Mouse (Mus musculus) forebrain, embryonic 12.5 days (tissue): ENCODE measurements around the gene Prss53. TPM values are rescaled to one million over a fixed set of nuclear protein-coding genes. Genes with fewer than 3 reads are reported as not detected.
"Not testable (repeated sequence)": the region's sequence is repeated elsewhere in the genome, so short reads cannot be mapped to it uniquely, and the experiment has no call there.

ENCODE experiments used
- ATAC-seq: fragments of 200-750 bp; cut with Nextera tagmentation; 2 replicates; pipeline ENCODE4 v1.8.0; 2017; ENCODE audit warnings: moderate TSS enrichment; ENCODE audit not compliant: low FRiP score
- H3K27ac ChIP-seq: fragments of 300-500 bp; sonication (generic); 2 replicates; pipeline ENCODE4 v1.5.1; 2016; ENCODE audit warnings: mild to moderate bottlenecking
- H3K27me3 ChIP-seq: fragments of 300-500 bp; sonication (generic); 2 replicates; pipeline ENCODE4 v1.6.1; 2016; ENCODE audit warnings: mild to moderate bottlenecking
- H3K36me3 ChIP-seq: fragments of 300-500 bp; sonication (generic); replicated peaks from 2 replicates; pipeline ENCODE4 v1.6.1; 2016; ENCODE audit warnings: mild to moderate bottlenecking
- H3K4me1 ChIP-seq: fragments of 300-500 bp; sonication (generic); 2 replicates; pipeline ENCODE4 v1.6.1; 2016
- H3K4me2 ChIP-seq: fragments of 300-500 bp; sonication (generic); 2 replicates; pipeline ENCODE4 v1.6.1; 2016; ENCODE audit warnings: mild to moderate bottlenecking, moderate library complexity
- H3K4me3 ChIP-seq: fragments of 300-500 bp; sonication (generic); replicated peaks from 2 replicates; pipeline ENCODE4 v1.5.1; 2016; ENCODE audit warnings: mild to moderate bottlenecking
- H3K9ac ChIP-seq: fragments of 300-500 bp; sonication (generic); 2 replicates; pipeline ENCODE4 v1.6.1; 2016; ENCODE audit warnings: mild to moderate bottlenecking
- H3K9me3 ChIP-seq: fragments of 300-500 bp; sonication (generic); 2 replicates; pipeline ENCODE4 v1.6.1; 2016
- WGBS: fragments of 180-500 bp; shearing (Covaris S2); methylation state at CpG from one replicate; pipeline ENCODE4 v1.1.7; 2016; 5-methylcytosine and 5-hydroxymethylcytosine counted together
- polyA plus RNA-seq: library from polyadenylated mRNA; unstranded; fragments of >200 nt; fragmentation: Nextera tagmentation; extraction: Ambion mirVana; gene quantifications from 2 replicates; pipeline ENCODE4 v1.2.1, GENCODE M21; 2016

The Prss53 gene
- polyA plus RNA-seq, 1 experiment from 2014 or later: 0.49 TPM

DNA sequence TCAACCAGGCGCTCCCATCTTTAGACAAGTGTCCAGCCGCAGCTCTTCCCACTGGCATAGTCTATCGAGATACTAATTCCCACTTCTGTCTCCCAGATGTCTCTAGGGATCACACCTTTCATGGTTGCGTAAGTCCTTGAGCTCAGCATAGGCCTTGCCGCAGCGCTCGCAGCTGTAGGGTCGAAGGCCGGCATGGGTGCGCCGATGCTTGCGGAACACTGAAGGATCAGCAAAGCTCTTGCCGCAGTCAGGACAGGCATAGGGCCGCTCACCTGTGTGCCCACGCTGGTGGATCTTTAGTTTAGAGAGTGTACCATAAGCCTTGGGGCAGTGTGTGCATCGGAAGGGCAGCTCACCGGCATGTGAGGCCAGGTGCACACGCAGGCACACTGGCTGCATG lies 23.1 kb downstream of the Prss53 start:
- no peaks in the 10 kb centered on the region for H3K9me3 ChIP-seq
- no peak overlapping the region for H3K27ac ChIP-seq
- H3K27me3 ChIP-seq: no peaks in the 10 kb centered on the region
- no peak for ATAC-seq
- peaks cover 65% of the 10 kb centered on the region for H3K36me3 ChIP-seq
- no peak overlapping the region for H3K4me2 ChIP-seq
- WGBS: 98% methylated on average over 18 of the region's 18 CpGs
- no peak overlapping the region for H3K4me3 ChIP-seq
- no peak overlapping the region for H3K9ac ChIP-seq
- no peaks in the 10 kb centered on the region for H3K4me1 ChIP-seq

DNA sequence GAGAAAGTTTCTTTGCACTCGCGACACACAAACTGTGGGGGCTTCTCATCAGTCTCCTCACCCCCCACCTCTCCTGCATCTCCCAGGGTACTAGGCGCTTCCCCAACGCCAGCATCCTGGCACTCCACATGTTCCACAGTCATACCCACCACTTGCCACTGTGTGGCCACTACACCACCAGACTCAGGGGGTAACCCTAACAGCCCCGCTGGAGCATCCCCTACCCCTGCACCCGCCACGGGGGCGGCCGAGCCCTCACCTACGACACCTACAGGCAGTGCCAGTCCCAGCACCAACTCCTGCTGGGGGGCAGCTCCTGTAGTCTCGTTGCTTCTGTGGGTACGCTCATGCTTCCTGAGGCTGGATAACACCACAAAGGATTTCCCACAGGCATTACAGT lies 24.3 kb downstream of the Prss53 start:
- Histone ChIP-seq H3K9ac (no peak overlapping the region), H3K27ac (no peak overlapping the region), H3K4me3 (no peak overlapping the region), H3K9me3 (no peaks in the 10 kb centered on the region), H3K4me2 (no peak overlapping the region), H3K36me3 (peaks cover 57% of the 10 kb centered on the region), H3K27me3 (no peaks in the 10 kb centered on the region), H3K4me1 (no peaks in the 10 kb centered on the region)
- ATAC-seq: no peak
- WGBS: 97% methylated on average over 12 of the region's 12 CpGs

DNA sequence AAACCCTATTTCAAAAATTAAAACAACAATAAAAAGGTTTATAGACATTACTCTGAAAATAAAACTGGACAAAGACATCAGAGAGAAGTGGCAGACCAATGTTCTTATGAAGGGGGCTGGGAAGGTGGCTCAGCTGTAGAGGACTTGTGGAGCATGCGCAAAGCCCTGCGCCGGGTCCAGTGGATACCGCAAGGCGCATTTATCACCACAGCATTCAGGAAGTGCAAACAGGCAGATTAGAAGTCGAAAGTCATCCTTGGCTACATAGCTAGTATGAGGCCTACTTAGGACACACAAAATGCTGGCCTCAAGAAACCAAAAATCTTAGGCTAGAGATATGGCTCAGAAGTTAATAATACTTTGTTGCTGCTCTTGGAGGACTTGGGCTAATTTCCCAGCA lies 32.5 kb downstream of the Prss53 start:
- no peak overlapping the region for H3K27ac ChIP-seq
- no peak for ATAC-seq
- no peak overlapping the region for H3K9ac ChIP-seq
- 91% methylated on average over 6 of the region's 6 CpGs for WGBS
- H3K4me2 ChIP-seq: no peak overlapping the region
- no peaks in the 10 kb centered on the region; the same call in none of the 2 replicates for H3K36me3 ChIP-seq
- no peaks in the 10 kb centered on the region for H3K9me3 ChIP-seq
- no peaks in the 10 kb centered on the region for H3K4me1 ChIP-seq
- no peak overlapping the region for H3K4me3 ChIP-seq
- H3K27me3 ChIP-seq: no peaks in the 10 kb centered on the region

DNA sequence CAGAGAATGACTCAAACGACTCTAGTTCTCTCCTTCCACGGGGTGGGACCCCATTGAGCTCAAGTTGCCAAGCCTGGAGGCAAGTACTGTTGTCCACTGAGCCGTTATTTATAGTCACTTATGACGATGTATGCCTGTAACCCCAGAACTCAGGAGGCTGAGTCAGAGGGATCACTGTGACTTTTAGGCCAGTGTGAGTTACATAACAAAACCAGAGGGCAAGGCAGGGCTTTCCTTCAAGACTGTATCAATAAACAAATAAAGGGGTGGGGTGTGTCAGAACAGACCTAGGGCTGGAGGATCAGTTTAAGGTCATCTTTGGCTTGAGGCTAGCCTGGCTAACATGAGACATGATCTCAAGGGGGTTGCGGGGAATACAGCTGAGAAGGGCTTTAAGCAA lies 39.9 kb downstream of the Prss53 start:
- H3K4me2 ChIP-seq: no peak overlapping the region
- no peaks in the 10 kb centered on the region for H3K4me1 ChIP-seq
- no peak for ATAC-seq
- H3K27me3 ChIP-seq: no peaks in the 10 kb centered on the region
- H3K9ac ChIP-seq: no peak overlapping the region
- H3K9me3 ChIP-seq: no peaks in the 10 kb centered on the region
- WGBS: 75% methylated on average over 5 of the region's 5 CpGs
- no peak overlapping the region for H3K4me3 ChIP-seq
- no peak overlapping the region for H3K27ac ChIP-seq
- H3K36me3 ChIP-seq: 0 out of 2 replicates have a peak, but pooled peaks cover 5% of the 10 kb centered on the region

DNA sequence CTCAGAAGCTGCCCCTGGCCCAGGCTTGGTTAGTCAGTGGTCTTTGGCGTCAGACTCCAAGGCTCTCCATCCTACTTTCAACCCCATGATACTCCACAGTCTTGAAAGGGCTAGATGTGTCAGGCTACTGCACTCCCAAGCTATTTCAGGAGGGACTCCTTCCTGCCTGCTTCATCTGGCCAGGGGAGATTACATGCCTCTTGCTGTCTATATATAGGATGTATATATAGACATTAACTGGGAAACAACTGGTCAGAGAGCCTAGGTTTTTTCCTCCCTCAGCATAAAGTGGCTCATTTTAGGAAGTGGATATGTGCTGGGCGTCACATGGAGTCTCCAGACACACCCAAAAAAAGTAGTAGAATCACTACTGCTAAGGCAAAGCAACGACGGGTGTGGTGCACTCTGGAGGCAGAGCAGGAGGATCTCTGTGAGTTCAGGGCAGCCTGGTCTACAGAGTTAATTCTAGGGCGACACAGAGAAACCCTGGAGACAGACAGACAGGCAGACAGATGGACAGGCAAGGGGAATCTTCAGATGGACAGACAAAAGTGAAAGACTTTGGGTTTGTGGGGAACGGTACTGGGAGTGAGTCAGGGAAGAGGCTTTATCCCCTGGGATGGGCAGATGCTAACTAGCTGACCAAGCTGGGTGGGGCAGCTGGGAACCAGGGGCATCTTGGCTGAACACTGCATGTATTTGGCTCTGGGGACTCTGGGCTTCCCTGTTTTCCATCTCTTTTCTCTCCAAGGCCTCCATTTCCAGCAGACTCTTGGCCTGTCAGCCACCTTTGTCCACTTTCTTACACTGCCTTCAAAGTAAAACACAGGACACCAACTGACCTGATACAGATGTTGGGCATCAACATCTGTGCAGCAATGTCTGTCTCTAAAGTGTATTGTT lies 40.5 kb downstream of the Prss53 start:
- H3K4me1 ChIP-seq: no peaks in the 10 kb centered on the region
- H3K4me3 ChIP-seq: no peak overlapping the region
- no peaks in the 10 kb centered on the region for H3K9me3 ChIP-seq
- no peak overlapping the region for H3K9ac ChIP-seq
- no peak overlapping the region for H3K4me2 ChIP-seq
- ATAC-seq: no peak
- no peaks in the 10 kb centered on the region for H3K27me3 ChIP-seq
- H3K27ac ChIP-seq: no peak overlapping the region
- 0 out of 2 replicates have a peak, but pooled peaks cover 5% of the 10 kb centered on the region for H3K36me3 ChIP-seq
- 71% methylated on average over 6 of the region's 6 CpGs for WGBS

DNA sequence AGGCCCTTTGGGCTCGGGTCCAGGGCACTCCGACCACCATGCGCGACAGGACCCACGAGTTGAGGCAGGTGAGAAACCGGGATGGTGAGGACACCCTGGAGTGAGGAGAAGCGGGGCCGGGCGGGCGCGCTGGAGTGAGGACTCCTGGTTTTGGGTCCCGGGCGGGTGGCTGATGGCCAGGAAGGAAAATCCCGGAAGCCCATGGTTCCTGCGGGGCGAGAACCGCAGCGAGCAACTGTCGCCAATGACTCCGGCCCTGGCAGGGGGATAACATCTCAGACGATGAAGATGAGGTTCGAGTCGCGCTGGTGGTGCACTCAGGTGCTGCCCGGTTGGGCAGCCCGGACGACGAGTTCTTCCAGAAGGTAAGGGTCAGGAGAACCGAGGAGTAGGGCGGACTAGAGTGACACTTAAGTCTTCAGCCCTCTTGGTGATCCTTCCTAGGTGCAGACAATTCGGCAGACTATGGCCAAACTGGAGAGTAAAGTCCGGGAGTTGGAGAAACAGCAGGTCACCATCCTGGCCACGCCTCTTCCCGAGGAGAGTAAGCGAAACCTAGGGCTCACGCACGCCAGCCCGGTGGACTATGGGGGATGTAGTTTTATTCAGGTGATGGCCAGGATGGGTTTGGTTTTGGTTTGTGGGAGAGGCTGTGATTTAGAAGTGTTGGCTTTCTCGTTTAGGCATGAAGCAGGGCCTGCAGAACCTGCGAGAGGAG lies 48.6 kb downstream of the Prss53 start:
- Histone ChIP-seq H3K9ac (peak overlapping the region; percentile 63), H3K4me2 (peak overlapping the region; percentile 99), H3K4me1 (peaks cover 11% of the 10 kb centered on the region), H3K4me3 (peak overlapping the region; percentile 61), H3K27me3 (0 out of 2 replicates have a peak, but pooled peaks cover 5% of the 10 kb centered on the region), H3K9me3 (no peaks in the 10 kb centered on the region), H3K36me3 (0 out of 2 replicates have a peak, but pooled peaks cover 4% of the 10 kb centered on the region), H3K27ac (peak overlapping the region; percentile 91)
- under 1% methylated on average over 40 of the region's 40 CpGs for WGBS
- ATAC-seq: peak; percentile 69

DNA sequence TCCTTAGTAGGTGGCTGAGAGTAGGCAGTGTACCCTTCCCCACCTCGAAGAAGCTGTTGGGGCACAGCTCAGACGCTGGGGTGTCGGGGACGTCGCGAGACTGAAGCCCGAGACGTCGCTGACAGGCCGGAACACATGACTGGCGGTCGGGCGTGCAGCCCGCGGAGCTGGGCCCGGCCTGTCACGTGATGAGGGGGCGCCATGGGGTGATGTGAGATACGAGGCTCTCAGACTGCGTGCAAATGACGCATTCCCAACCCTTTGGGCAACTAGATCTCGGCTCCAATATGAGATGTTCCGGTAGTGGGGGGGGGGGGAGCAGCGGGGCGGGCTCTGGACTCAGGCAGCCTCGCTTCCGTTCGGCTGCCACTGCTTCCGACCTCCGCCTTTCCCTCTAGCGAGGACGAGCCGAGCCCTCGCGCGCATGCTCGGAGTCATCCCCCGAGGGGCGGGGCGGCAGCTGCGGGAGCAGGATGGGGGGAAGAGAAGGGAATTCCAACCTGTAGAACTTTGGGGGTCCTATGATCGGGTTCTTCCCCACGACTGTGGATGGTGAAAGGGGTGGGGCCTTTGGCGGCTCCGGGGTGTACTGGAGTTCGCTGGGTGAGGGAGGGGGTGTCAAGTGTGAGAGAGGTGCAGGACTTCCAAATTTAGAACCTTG lies 49.3 kb downstream of the Prss53 start:
- WGBS: under 1% methylated on average over 45 of the region's 46 CpGs
- Histone ChIP-seq H3K36me3 (no peaks in the 10 kb centered on the region), H3K9ac (peak overlapping the region; percentile 63), H3K27ac (peak overlapping the region; percentile 91), H3K9me3 (no peaks in the 10 kb centered on the region), H3K4me1 (peaks cover 11% of the 10 kb centered on the region), H3K4me3 (peak overlapping the region; percentile 61), H3K27me3 (0 out of 2 replicates have a peak, but pooled peaks cover 5% of the 10 kb centered on the region), H3K4me2 (peak overlapping the region; percentile 99)
- peak; percentile 95 for ATAC-seq

DNA sequence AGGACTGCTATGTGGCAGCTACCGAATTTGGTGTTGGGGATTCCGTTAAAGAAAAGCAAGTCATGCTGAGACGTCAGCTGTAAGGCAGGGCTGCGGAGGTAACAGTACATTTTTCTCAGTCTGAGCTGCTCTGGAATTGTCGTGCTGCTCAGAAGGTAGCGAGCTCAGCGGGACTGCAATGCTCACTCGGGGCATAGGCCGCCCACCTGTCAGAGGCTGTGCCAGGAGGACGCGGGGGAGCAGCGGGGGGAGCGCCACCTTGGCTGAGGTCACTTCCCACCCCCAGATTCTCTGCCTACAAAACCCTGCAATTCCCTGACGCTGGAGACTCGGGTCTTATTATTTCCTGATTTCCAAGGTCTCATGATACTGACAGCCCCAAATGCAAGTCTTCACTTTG lies 49.9 kb downstream of the Prss53 start:
- peaks cover 11% of the 10 kb centered on the region for H3K4me1 ChIP-seq
- 3% methylated on average over 15 of the region's 15 CpGs for WGBS
- H3K4me3 ChIP-seq: peak overlapping the region; percentile 61
- H3K4me2 ChIP-seq: peak overlapping the region; percentile 99
- H3K36me3 ChIP-seq: no peaks in the 10 kb centered on the region
- no peaks in the 10 kb centered on the region for H3K9me3 ChIP-seq
- ATAC-seq: peak; percentile 13; the same call in 1 of the 2 replicates
- peak overlapping the region; percentile 63 for H3K9ac ChIP-seq
- H3K27ac ChIP-seq: peak overlapping the region; percentile 91
- 0 out of 2 replicates have a peak, but pooled peaks cover 5% of the 10 kb centered on the region for H3K27me3 ChIP-seq

DNA sequence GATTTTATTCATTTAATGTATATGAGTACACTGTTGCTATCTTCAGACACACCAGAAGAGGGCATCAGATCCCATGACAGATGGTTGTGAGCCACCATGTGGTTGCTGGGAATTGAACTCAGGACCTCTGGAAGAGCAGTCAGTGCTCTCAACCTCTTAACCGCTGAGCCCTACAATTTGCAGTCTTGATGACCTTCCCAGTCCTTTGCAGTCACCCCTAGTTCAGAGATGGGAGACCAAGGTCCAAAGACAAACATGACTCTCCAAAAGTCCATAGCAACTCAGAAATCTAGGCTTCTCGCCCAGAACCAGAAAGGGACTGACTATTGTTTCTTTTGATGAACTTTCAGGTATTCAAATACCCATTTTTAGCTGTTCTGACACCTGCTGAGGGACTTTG lies 50.7 kb downstream of the Prss53 start:
- not testable (repeated sequence) for H3K4me2 ChIP-seq, H3K27me3 ChIP-seq, H3K9me3 ChIP-seq, H3K36me3 ChIP-seq, H3K9ac ChIP-seq, H3K4me3 ChIP-seq, ATAC-seq, H3K27ac ChIP-seq
- WGBS: 73% methylated on average over 2 of the region's 2 CpGs
- peaks cover 11% of the 10 kb centered on the region for H3K4me1 ChIP-seq

DNA sequence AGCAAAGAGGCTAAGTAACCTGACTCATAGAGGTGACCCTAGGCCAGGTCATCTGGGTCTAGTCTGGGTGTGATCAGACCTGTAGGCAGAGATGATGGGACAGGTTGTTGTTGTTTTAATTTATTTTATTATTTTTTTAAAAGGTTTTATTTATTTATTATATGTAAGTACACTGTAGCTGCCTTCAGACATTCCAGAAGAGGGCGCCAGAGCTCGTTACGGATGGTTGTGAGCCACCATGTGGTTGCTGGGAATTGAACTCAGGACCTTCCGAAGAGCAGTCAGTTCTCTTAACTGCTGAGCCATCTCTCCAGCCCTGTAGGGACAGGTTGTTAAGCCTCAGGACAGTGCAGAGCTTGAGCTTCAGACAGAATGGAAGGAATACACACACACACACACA lies 52.9 kb downstream of the Prss53 start:
- H3K4me2 ChIP-seq, ATAC-seq, H3K27me3 ChIP-seq, H3K4me3 ChIP-seq, H3K9ac ChIP-seq, H3K9me3 ChIP-seq, H3K36me3 ChIP-seq, H3K27ac ChIP-seq: not testable (repeated sequence)
- WGBS: 77% methylated on average over 4 of the region's 4 CpGs
- peaks cover 11% of the 10 kb centered on the region for H3K4me1 ChIP-seq

DNA sequence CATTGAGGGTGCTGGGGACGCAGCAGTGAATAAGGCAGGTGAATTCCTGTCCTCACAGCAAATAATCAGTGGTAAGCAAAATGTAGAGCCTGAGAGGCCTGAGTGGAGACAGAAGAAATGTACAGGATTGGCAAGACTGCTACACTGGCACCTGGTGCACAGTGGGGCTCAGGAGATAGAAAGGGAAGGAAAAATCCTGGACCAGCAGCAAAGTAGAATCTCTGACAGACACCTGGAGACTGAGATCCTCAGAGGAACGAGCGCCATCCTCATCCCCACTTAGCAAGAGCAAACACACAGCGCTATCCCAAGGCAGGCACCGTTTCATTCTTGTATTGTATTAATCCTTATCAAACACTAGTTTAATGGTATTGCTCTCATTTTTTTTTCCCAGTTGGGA lies 53.3 kb downstream of the Prss53 start:
- Histone ChIP-seq H3K27me3 (0 out of 2 replicates have a peak, but pooled peaks cover 5% of the 10 kb centered on the region), H3K4me1 (peaks cover 8% of the 10 kb centered on the region), H3K9me3 (no peaks in the 10 kb centered on the region), H3K4me3 (no peak overlapping the region), H3K36me3 (no peaks in the 10 kb centered on the region), H3K4me2 (no peak overlapping the region), H3K9ac (no peak overlapping the region), H3K27ac (no peak overlapping the region)
- 95% methylated on average over 5 of the region's 5 CpGs for WGBS
- ATAC-seq: no peak
